Mouse (Mus musculus) macrophage (primary cell): ENCODE data around the gene Ctdnep1. TPM values are rescaled to one million over a fixed set of nuclear protein-coding genes. Genes with fewer than 3 reads are reported as not detected.

ENCODE experiments used
- H3K27ac ChIP-seq: fragments of 350-480 bp; formaldehyde crosslinking; 2 replicates; pipeline ENCODE4 v1.9.0; 2021
- H3K36me3 ChIP-seq: fragments of 350-480 bp; formaldehyde crosslinking; 2 replicates; pipeline ENCODE4 v1.9.0; 2021; ENCODE audit errors: inconsistent target
- H3K4me3 ChIP-seq: fragments of 350-480 bp; formaldehyde crosslinking; 2 replicates; pipeline ENCODE4 v1.9.0; 2021; ENCODE audit errors: inconsistent target
- H3K79me2 ChIP-seq: fragments of 350-480 bp; formaldehyde crosslinking; 2 replicates; pipeline ENCODE4 v1.9.0; 2021; ENCODE audit errors: inconsistent target
- WGBS: methylation state at CpG from one replicate; pipeline ENCODE4 v1.1.7; 2026; ENCODE audit warnings: inconsistent platforms; ENCODE audit not compliant: missing documents; 5-methylcytosine and 5-hydroxymethylcytosine counted together
- polyA plus RNA-seq: library from polyadenylated mRNA; stranded (reverse); fragments of 250-400 nt; gene quantifications from 3 replicates; pipeline ENCODE4 v1.2.4, GENCODE M21; 2018; ENCODE audit warnings: inconsistent platforms

The Ctdnep1 gene
- polyA plus RNA-seq, 1 experiment from 2014 or later = 235 TPM

DNA sequence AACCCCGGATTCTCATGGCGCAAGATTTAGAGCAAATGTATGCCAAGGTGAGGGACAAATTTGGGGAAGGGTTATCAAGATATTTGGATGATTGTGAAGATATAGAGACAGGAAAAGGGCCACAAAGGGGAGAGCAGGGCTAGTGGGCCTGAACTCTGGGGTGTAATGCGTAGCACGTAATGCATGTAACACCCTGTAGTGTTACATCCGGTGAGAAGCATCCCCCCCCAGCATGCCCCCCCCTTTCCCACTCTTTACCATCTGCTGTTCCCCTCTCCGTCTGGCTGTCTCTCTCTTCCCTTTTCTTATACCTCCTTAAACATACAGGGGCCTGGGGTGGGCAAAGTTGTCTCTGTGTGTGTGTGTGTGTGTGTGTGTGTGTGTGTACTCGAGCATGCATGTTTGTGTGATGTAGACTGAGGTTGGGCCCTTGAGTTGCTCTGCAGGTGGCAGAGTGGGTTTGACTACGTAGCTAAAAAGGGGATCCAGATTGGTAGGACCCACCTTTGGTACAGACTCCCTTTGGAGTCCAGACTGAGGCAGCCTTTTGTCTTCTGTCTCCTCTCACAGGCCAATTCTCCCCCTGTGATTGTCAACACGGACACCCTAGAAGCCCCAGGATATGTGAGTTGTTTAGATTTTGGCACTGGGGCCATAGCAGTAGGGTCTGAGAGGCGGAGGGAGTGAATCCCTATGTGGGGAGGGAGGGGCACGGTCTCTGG, 49.0 kb downstream of the Ctdnep1 start:
- Histone ChIP-seq H3K4me3 (no peak overlapping the region), H3K27ac (no peak overlapping the region), H3K79me2 (no peaks in the 10 kb centered on the region), H3K36me3 (peaks cover 7% of the 10 kb centered on the region; the same call in 1 of the 2 replicates)
- WGBS = 67% methylated on average over 10 of the region's 11 CpGs

GRCm38 (mm10) chr11:70030651-70031320, 49.8 kb downstream of the Ctdnep1 start:
- H3K79me2 ChIP-seq = no peaks in the 10 kb centered on the region
- 95% methylated on average over 26 of the region's 28 CpGs for WGBS
- H3K27ac ChIP-seq = no peak overlapping the region
- H3K36me3 ChIP-seq = peaks cover 7% of the 10 kb centered on the region; the same call in 1 of the 2 replicates
- no peak overlapping the region for H3K4me3 ChIP-seq

GRCm38 (mm10) chr11:70031321-70031670, 50.3 kb downstream of the Ctdnep1 start:
- H3K27ac ChIP-seq = no peak overlapping the region
- WGBS = 94% methylated on average over 11 of the region's 11 CpGs
- peaks cover 7% of the 10 kb centered on the region; the same call in 1 of the 2 replicates for H3K36me3 ChIP-seq
- H3K79me2 ChIP-seq = no peaks in the 10 kb centered on the region
- no peak overlapping the region for H3K4me3 ChIP-seq

DNA sequence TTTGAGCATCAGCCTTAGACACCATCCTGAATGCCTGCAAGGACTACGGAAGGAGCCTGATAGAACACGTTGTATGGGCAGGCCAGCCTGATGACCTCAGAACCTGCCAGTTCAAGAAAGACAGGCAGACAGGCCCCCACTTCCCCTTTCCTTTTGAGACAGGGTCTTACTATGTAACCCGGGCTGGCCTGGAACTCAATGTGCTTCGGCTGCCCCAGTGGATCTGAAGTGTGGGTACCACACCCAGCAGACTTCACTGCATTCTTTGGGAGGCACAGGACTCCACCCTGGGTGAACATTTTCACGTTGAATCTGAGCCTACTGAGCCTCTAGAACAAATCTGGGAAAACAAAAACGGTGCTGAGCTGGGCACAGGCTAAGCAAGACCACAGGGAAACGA, 57.2 kb downstream of the Ctdnep1 start:
- H3K4me3 ChIP-seq = no peak overlapping the region
- no peaks in the 10 kb centered on the region for H3K79me2 ChIP-seq
- whole genome bisulfite sequencing = 61% methylated on average over 7 of the region's 7 CpGs
- H3K27ac ChIP-seq = no peak overlapping the region
- H3K36me3 ChIP-seq = no peaks in the 10 kb centered on the region

DNA sequence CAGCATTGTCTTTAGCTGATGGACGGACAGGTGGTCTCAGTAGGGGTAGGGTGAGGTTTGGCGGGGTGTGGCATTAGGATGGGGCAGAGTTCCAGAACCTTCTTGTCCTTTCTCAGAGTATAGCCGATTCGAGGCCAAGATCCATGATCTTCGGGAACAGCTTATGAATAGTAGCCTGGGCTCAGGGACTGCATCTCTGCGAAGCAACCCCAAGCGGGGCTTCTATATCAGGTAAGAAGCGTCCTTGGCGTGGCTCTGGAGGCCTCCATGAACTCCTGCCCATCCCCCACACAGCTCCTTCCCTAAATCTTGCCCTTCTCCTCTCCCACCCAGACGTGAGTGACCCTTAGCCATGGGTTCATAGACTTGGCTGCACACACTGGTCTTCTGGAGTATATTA, 58.7 kb downstream of the Ctdnep1 start:
- Histone ChIP-seq H3K4me3 (no peak overlapping the region), H3K36me3 (no peaks in the 10 kb centered on the region), H3K79me2 (no peaks in the 10 kb centered on the region), H3K27ac (no peak overlapping the region)
- whole genome bisulfite sequencing = 91% methylated on average over 10 of the region's 10 CpGs

GRCm38 (mm10) chr11:70040184-70040583, 59.2 kb downstream of the Ctdnep1 start:
- Histone ChIP-seq H3K27ac (no peak overlapping the region), H3K4me3 (no peak overlapping the region), H3K79me2 (no peaks in the 10 kb centered on the region), H3K36me3 (no peaks in the 10 kb centered on the region)
- WGBS = 78% methylated on average over 7 of the region's 7 CpGs

Other genes starting within 250 kb of the Ctdnep1 start
- 63.4 to 133 TPM (median 79.6 TPM) in 3 replicates for gene Polr2a, start 222.5 kb upstream of the Ctdnep1 start, polyA plus RNA-seq
- gene Slc35g3, start 219.2 kb upstream of the Ctdnep1 start, polyA plus RNA-seq = not detected in 3 replicates
- gene Zbtb4, start 215.2 kb upstream of the Ctdnep1 start, polyA plus RNA-seq = 11.6 to 17.8 TPM (median 12.0 TPM) in 3 replicates
- gene Chrnb1, start 185.2 kb upstream of the Ctdnep1 start, polyA plus RNA-seq = not detected in 3 replicates
- gene Fgf11, start 179.3 kb upstream of the Ctdnep1 start, polyA plus RNA-seq = 0.69 to 2.7 TPM (median 2.3 TPM) in 3 replicates
- gene Tmem102, start 175.5 kb upstream of the Ctdnep1 start, polyA plus RNA-seq = not detected in 3 replicates
- gene Gm39566, start 165.9 kb upstream of the Ctdnep1 start, polyA plus RNA-seq = not detected in 3 replicates
- not detected in 3 replicates for gene Spem2, start 162.7 kb upstream of the Ctdnep1 start, polyA plus RNA-seq
- gene Spem1, start 159.0 kb upstream of the Ctdnep1 start, polyA plus RNA-seq = not detected in 3 replicates
- 0.80 to 2.1 TPM (median 1.0 TPM) in 3 replicates for gene Nlgn2, start 143.4 kb upstream of the Ctdnep1 start, polyA plus RNA-seq
- gene Tmem256, start 142.6 kb upstream of the Ctdnep1 start, polyA plus RNA-seq = 71.2 to 302 TPM (median 269 TPM) in 3 replicates
- 23.8 to 38.1 TPM (median 36.6 TPM) in 3 replicates for gene Plscr3, start 134.8 kb upstream of the Ctdnep1 start, polyA plus RNA-seq
- not detected in 3 replicates for gene Tnk1, start 122.4 kb upstream of the Ctdnep1 start, polyA plus RNA-seq
- gene Tmem95, start 103.1 kb upstream of the Ctdnep1 start, polyA plus RNA-seq = not detected in 3 replicates
- gene Kctd11, start 99.8 kb upstream of the Ctdnep1 start, polyA plus RNA-seq = 4.3 to 5.6 TPM (median 5.5 TPM) in 3 replicates
- gene Acap1, start 85.6 kb upstream of the Ctdnep1 start, polyA plus RNA-seq = 0.54 to 0.68 TPM (median 0.62 TPM) in 3 replicates
- gene 2810408A11Rik, start 80.2 kb upstream of the Ctdnep1 start, polyA plus RNA-seq = not detected in 3 replicates
- 14.9 to 19.2 TPM (median 15.6 TPM) in 3 replicates for gene Neurl4, start 80.1 kb upstream of the Ctdnep1 start, polyA plus RNA-seq
- 48.3 to 74.1 TPM (median 49.3 TPM) in 3 replicates for gene Gps2, start 67.3 kb upstream of the Ctdnep1 start, polyA plus RNA-seq
- gene Eif5a, start 59.2 kb upstream of the Ctdnep1 start, polyA plus RNA-seq = 339 to 874 TPM (median 348 TPM) in 3 replicates
- not detected in 3 replicates for gene Ybx2, start 45.4 kb upstream of the Ctdnep1 start, polyA plus RNA-seq
- 0.13 to 0.50 TPM in 2 of 3 replicates, not detected in the other for gene Slc2a4, start 33.0 kb upstream of the Ctdnep1 start, polyA plus RNA-seq
- not detected in 3 replicates for gene Cldn7, start 16.4 kb upstream of the Ctdnep1 start, polyA plus RNA-seq
- gene Elp5, start 1.4 kb downstream of the Ctdnep1 start, polyA plus RNA-seq = 29.9 to 51.5 TPM (median 43.1 TPM) in 3 replicates
- gene Gabarap, start 10.0 kb downstream of the Ctdnep1 start, polyA plus RNA-seq = 791 to 1,264 TPM (median 1,032 TPM) in 3 replicates
- 62.4 to 122 TPM (median 77.3 TPM) in 3 replicates for gene Phf23, start 14.6 kb downstream of the Ctdnep1 start, polyA plus RNA-seq
- gene Dvl2, start 19.4 kb downstream of the Ctdnep1 start, polyA plus RNA-seq = 10.8 to 21.7 TPM (median 11.8 TPM) in 3 replicates
- 31.8 to 39.7 TPM (median 37.2 TPM) in 3 replicates for gene Acadvl, start 34.3 kb downstream of the Ctdnep1 start, polyA plus RNA-seq
- gene Dlg4, start 35.8 kb downstream of the Ctdnep1 start, polyA plus RNA-seq = 4.4 to 6.6 TPM (median 4.6 TPM) in 3 replicates
- not detected in 3 replicates for gene Asgr1, start 72.9 kb downstream of the Ctdnep1 start, polyA plus RNA-seq
- 1.5 to 3.4 TPM in 2 of 3 replicates, not detected in the other for gene Asgr2, start 111.5 kb downstream of the Ctdnep1 start, polyA plus RNA-seq
- gene Mgl2, start 149.2 kb downstream of the Ctdnep1 start, polyA plus RNA-seq = 1.6 to 5.1 TPM (median 3.1 TPM) in 3 replicates
- 10.4 to 103 TPM (median 37.8 TPM) in 3 replicates for gene Clec10a, start 175.0 kb downstream of the Ctdnep1 start, polyA plus RNA-seq
- not detected in 3 replicates for gene Slc16a11, start 231.6 kb downstream of the Ctdnep1 start, polyA plus RNA-seq
- gene Slc16a13, start 239.9 kb downstream of the Ctdnep1 start, polyA plus RNA-seq = 7.4 to 12.5 TPM (median 10.7 TPM) in 3 replicates
- gene Bcl6b, start 248.6 kb downstream of the Ctdnep1 start, polyA plus RNA-seq = 0.14 TPM in 1 of 3 replicates, not detected in the others